Comparison of ENCODE assay signal across 8 mouse cellular contexts in genomic region chr9:50658941-50659388, GRCm38 (mm10). TPM values are rescaled to one million over a fixed set of nuclear protein-coding genes. Genes with fewer than 3 reads are reported as not detected.
DNase-seq lines count a peak whose midpoint lies in the region; ATAC-seq and TF ChIP-seq lines count a peak whose summit lies in the region.

No protein-coding gene starts in this region.

- H3K79me2 ChIP-seq in heart, adult 2 months (replicated peaks; ENCODE audit: control insufficient read depth, insufficient read depth, low read length), result peaks cover 3% of the 10 kb centered on the region

- peak overlapping the region; percentile 95 for H3K27ac ChIP-seq in heart, adult 2 months
- peak overlapping the region; percentile 81 for H3K27ac ChIP-seq in bone marrow, adult 2 months (ENCODE audit: control insufficient read depth, insufficient read depth, low read depth, low read length, poor library complexity)
- H3K27ac ChIP-seq in midbrain, embryonic 14.5 days (replicated peaks; ENCODE audit: low read depth, low read length), result peak overlapping the region; percentile 86

- TF ChIP-seq POLR2A in heart, adult 2 months (IDR thresholded peaks at IDR 0.05; ENCODE audit: insufficient read depth, low read depth, low read length), result no peak
- TF ChIP-seq POLR2A in bone marrow, adult 2 months (IDR thresholded peaks at IDR 0.05; ENCODE audit: borderline replicate concordance, control insufficient read depth, low read depth, low read length), result no peak

- intact Hi-C loops in heart, adult 2 months (cut with DNase I), result loop anchor here (1.0 to 2.0 kb wide), 2 partner anchors 54 to 109 kb away; partner anchors contain the start of gene Fdxacb1
- intact Hi-C loops in heart, postnatal 14 days (cut with DNase I), result no loop called here

- WGBS in heart, adult 2 months, result under 1% methylated on average over 28 of the region's 28 CpGs
- WGBS in bone marrow, adult 2 months, result under 1% methylated on average over 26 of the region's 28 CpGs
- 0% methylated on average over 28 of the region's 28 CpGs for WGBS in midbrain, embryonic 14.5 days

- H3K9me3 ChIP-seq in midbrain, embryonic 14.5 days (ENCODE audit: control insufficient read depth, low read length), result no peaks in the 10 kb centered on the region

- H3K4me1 ChIP-seq in heart, adult 2 months (ENCODE audit: control insufficient read depth, insufficient read depth, low read length), result peaks cover 2% of the 10 kb centered on the region
- peaks cover 2% of the 10 kb centered on the region; the same call in 1 of the 2 replicates for H3K4me1 ChIP-seq in bone marrow, adult 2 months (ENCODE audit: control insufficient read depth, insufficient read depth, low read length)
- H3K4me1 ChIP-seq in midbrain, embryonic 14.5 days (ENCODE audit: control insufficient read depth, insufficient read depth, low read length), result peaks cover 12% of the 10 kb centered on the region; the same call in 1 of the 2 replicates

- H3K9ac ChIP-seq in heart, adult 2 months (ENCODE audit: low read depth, low read length), result peak overlapping the region; percentile 88
- peak overlapping the region; percentile 90 for H3K9ac ChIP-seq in midbrain, embryonic 14.5 days (replicated peaks; ENCODE audit: low read length)

- TF ChIP-seq EP300 in heart, adult 2 months (IDR thresholded peaks at IDR 0.05; ENCODE audit: insufficient read depth, low read depth, low read length), result no peak

- H3K4me3 ChIP-seq in heart, adult 2 months, result peak overlapping the region; percentile 96
- peak overlapping the region; percentile 99 for H3K4me3 ChIP-seq in bone marrow, adult 2 months (replicated peaks; ENCODE audit: control insufficient read depth, low read depth, low read length)
- H3K4me3 ChIP-seq in midbrain, embryonic 14.5 days (replicated peaks; ENCODE audit: low read depth, low read length), result peak overlapping the region; percentile 91

- peaks cover 16% of the 10 kb centered on the region for H3K36me3 ChIP-seq in heart, adult 2 months (ENCODE audit: control insufficient read depth, insufficient read depth, low read length)
- peaks cover 38% of the 10 kb centered on the region for H3K36me3 ChIP-seq in midbrain, embryonic 14.5 days (ENCODE audit: control insufficient read depth, insufficient read depth, low read length)

- peak; percentile 16 for ATAC-seq in inflammation-experienced regulatory T-cells, adult 6 months
- ATAC-seq in midbrain, embryonic 14.5 days (ENCODE audit: low FRiP score, low TSS enrichment), result peak; percentile 49; the same call in 1 of the 2 replicates

- H3K4me2 ChIP-seq in midbrain, embryonic 14.5 days (ENCODE audit: low read length), result peak overlapping the region; percentile 82

- DNase-seq in heart, adult 2 months, result no peak
- DNase-seq in heart, postnatal 14 days, result no peak
- DNase-seq in 416B (ENCODE audit: low read depth), result peak; percentile 24
- peak; percentile 53 for DNase-seq in midbrain, embryonic 14.5 days
- no peak for DNase-seq in layer of hippocampus, adult 18-20 months (ENCODE audit: low spot score in 2 of 2)
- DNase-seq in right cerebral cortex, postnatal 4 days, result no peak

- TF ChIP-seq CTCF in heart, adult 2 months (IDR thresholded peaks at IDR 0.05), result no peak
- no peak for TF ChIP-seq CTCF in bone marrow, adult 2 months (IDR thresholded peaks at IDR 0.05; ENCODE audit: control insufficient read depth, insufficient read depth, low read length)

- no peaks in the 10 kb centered on the region for H3K27me3 ChIP-seq in heart, adult 2 months (ENCODE audit: control insufficient read depth, insufficient read depth, low read length)
- H3K27me3 ChIP-seq in midbrain, embryonic 14.5 days (ENCODE audit: control insufficient read depth, insufficient read depth, low read length), result no peaks in the 10 kb centered on the region

RNA-seq across cellular contexts. Expression of gene Dlat, which starts 0.6 kb away (rescaled TPM):
- total RNA-seq in heart, adult 2 months (2021), result 100 to 1,000 TPM; 364 to 415 TPM
- polyA plus RNA-seq in heart, adult 2 months (2012; rRNA removed), result 175 and 243 TPM in 2 replicates
- total RNA-seq in heart, postnatal 14 days (2021), result 100 to 1,000 TPM; 392 to 414 TPM
- polyA plus RNA-seq in bone marrow, adult 2 months (2011; ENCODE audit: insufficient read depth, insufficient read length, low replicate concordance, missing spikeins), result 13.0 and 13.8 TPM in 2 replicates
- 10 to 100 TPM; 11.5 to 20.4 (median 18.7) TPM for polyA plus RNA-seq in inflammation-experienced regulatory T-cells, adult 6 months (2017; shearing (Covaris generic))
- 48.6 and 54.9 TPM in 2 replicates for polyA plus RNA-seq in midbrain, embryonic 14.5 days (2014; fragmentation: Nextera tagmentation; extraction: Ambion mirVana)
- total RNA-seq in layer of hippocampus, adult 18-20 months (2021), result 100 to 1,000 TPM; 122 to 124 TPM

RNA-seq across cellular contexts. Expression of gene Nkapd1, which starts 41.7 kb away (rescaled TPM):
- 10 to 100 TPM; 11.9 to 13.2 TPM for total RNA-seq in heart, adult 2 months (2021)
- 3.1 and 4.6 TPM in 2 replicates for polyA plus RNA-seq in heart, adult 2 months (2012; rRNA removed)
- 10 to 100 TPM; 14.7 to 14.8 TPM for total RNA-seq in heart, postnatal 14 days (2021)
- polyA plus RNA-seq in bone marrow, adult 2 months (2011; ENCODE audit: insufficient read depth, insufficient read length, low replicate concordance, missing spikeins), result 6.1 and 13.0 TPM in 2 replicates
- 10 to 100 TPM; 17.6 to 22.9 (median 21.0) TPM for polyA plus RNA-seq in inflammation-experienced regulatory T-cells, adult 6 months (2017; shearing (Covaris generic))
- 24.2 and 25.6 TPM in 2 replicates for polyA plus RNA-seq in midbrain, embryonic 14.5 days (2014; fragmentation: Nextera tagmentation; extraction: Ambion mirVana)
- 10 to 100 TPM; 18.3 to 19.5 TPM for total RNA-seq in layer of hippocampus, adult 18-20 months (2021)

RNA-seq across cellular contexts. Expression of gene Pih1d2, which starts 41.8 kb away (rescaled TPM):
- under 1 TPM in 1 of 2 experiments, not detected in 1; 0.31 TPM for total RNA-seq in heart, adult 2 months (2021)
- 0.50 and 0.66 TPM in 2 replicates for polyA plus RNA-seq in heart, adult 2 months (2012; rRNA removed)
- total RNA-seq in heart, postnatal 14 days (2021), result under 1 TPM; 0.22 to 0.88 TPM
- 2.5 TPM in 1 of 2 replicates, not detected in the other for polyA plus RNA-seq in bone marrow, adult 2 months (2011; ENCODE audit: insufficient read depth, insufficient read length, low replicate concordance, missing spikeins)
- polyA plus RNA-seq in inflammation-experienced regulatory T-cells, adult 6 months (2017; shearing (Covaris generic)), result under 1 TPM; 0.31 to 0.67 (median 0.58) TPM
- 2.9 and 4.9 TPM in 2 replicates for polyA plus RNA-seq in midbrain, embryonic 14.5 days (2014; fragmentation: Nextera tagmentation; extraction: Ambion mirVana)
- 1 to 10 TPM; 2.3 to 2.8 TPM for total RNA-seq in layer of hippocampus, adult 18-20 months (2021)

RNA-seq across cellular contexts. Expression of gene Timm8b, which starts 55.3 kb away (rescaled TPM):
- 100 to 1,000 TPM; 251 to 294 TPM for total RNA-seq in heart, adult 2 months (2021)
- 289 and 341 TPM in 2 replicates for polyA plus RNA-seq in heart, adult 2 months (2012; rRNA removed)
- total RNA-seq in heart, postnatal 14 days (2021), result 100 to 1,000 TPM; 216 to 232 TPM
- 41.7 and 54.8 TPM in 2 replicates for polyA plus RNA-seq in bone marrow, adult 2 months (2011; ENCODE audit: insufficient read depth, insufficient read length, low replicate concordance, missing spikeins)
- 100 to 1,000 TPM in 2 of 3 experiments, 10 to 100 TPM in 1; 91.5 to 123 (median 102) TPM for polyA plus RNA-seq in inflammation-experienced regulatory T-cells, adult 6 months (2017; shearing (Covaris generic))
- 396 and 508 TPM in 2 replicates for polyA plus RNA-seq in midbrain, embryonic 14.5 days (2014; fragmentation: Nextera tagmentation; extraction: Ambion mirVana)
- total RNA-seq in layer of hippocampus, adult 18-20 months (2021), result 100 to 1,000 TPM; 212 to 222 TPM

RNA-seq across cellular contexts. Expression of gene Sdhd, which starts 55.4 kb away (rescaled TPM):
- total RNA-seq in heart, adult 2 months (2021), result 100 to 1,000 TPM; 593 to 673 TPM
- 722 and 984 TPM in 2 replicates for polyA plus RNA-seq in heart, adult 2 months (2012; rRNA removed)
- 100 to 1,000 TPM; 724 to 738 TPM for total RNA-seq in heart, postnatal 14 days (2021)
- 63.1 and 65.6 TPM in 2 replicates for polyA plus RNA-seq in bone marrow, adult 2 months (2011; ENCODE audit: insufficient read depth, insufficient read length, low replicate concordance, missing spikeins)
- 100 to 1,000 TPM; 142 to 204 (median 178) TPM for polyA plus RNA-seq in inflammation-experienced regulatory T-cells, adult 6 months (2017; shearing (Covaris generic))
- polyA plus RNA-seq in midbrain, embryonic 14.5 days (2014; fragmentation: Nextera tagmentation; extraction: Ambion mirVana), result 234 and 235 TPM in 2 replicates
- 100 to 1,000 TPM; 118 to 124 TPM for total RNA-seq in layer of hippocampus, adult 18-20 months (2021)

Comparison
In these comparisons a context has a peak if more than half of its experiments do, and no peak if none do; other contexts are left out.
1. DNase-seq: peak in 416B (single experiment) and midbrain, embryonic 14.5 days (single experiment); none in heart, adult 2 months (0 of 2), heart, postnatal 14 days (0 of 2), layer of hippocampus, adult 18-20 months (0 of 2) and right cerebral cortex, postnatal 4 days (single experiment).
2. Peak in every context shown above with its lines, with median percentiles within 50 percentile points of each other: H3K27ac ChIP-seq and H3K4me3 ChIP-seq.